Mouse (Mus musculus): ENCODE measurements at regions not wholly inside any gene's neighbourhood (a gene's known extent, or its start where the extent isn't known, plus 50 kb on each side); places are given as distances from the start of the nearest gene placed in this dataset.

GRCm38 (mm10) chr8:80315371-80315770 is 178.2 kb upstream of the Gypa start:
- peaks cover 38% of the 10 kb centered on the region for H3K4me1 ChIP-seq
- DNase-seq (ENCODE audit: extremely low spot score, low spot score): peak; percentile 55
- H3K27me3 ChIP-seq (ENCODE audit: poor library complexity, severe bottlenecking): peaks cover 65% of the 10 kb centered on the region
- H3K27ac ChIP-seq: peak overlapping the region; percentile 53; the same call in 1 of the 2 replicates
- 4% methylated on average over 13 of the region's 13 CpGs for WGBS
- no peaks in the 10 kb centered on the region for H3K36me3 ChIP-seq (replicated peaks)
- H3K4me3 ChIP-seq: peak overlapping the region; percentile 33
- H3K9me3 ChIP-seq: no peaks in the 10 kb centered on the region

GRCm38 (mm10) chr8:80314826-80315225 is 178.8 kb upstream of the Gypa start:
- WGBS: 8% methylated on average over 7 of the region's 7 CpGs
- H3K9me3 ChIP-seq: no peaks in the 10 kb centered on the region
- peaks cover 38% of the 10 kb centered on the region for H3K4me1 ChIP-seq
- H3K36me3 ChIP-seq (replicated peaks): no peaks in the 10 kb centered on the region
- peaks cover 65% of the 10 kb centered on the region for H3K27me3 ChIP-seq (ENCODE audit: poor library complexity, severe bottlenecking)
- peak; percentile 67 for DNase-seq (ENCODE audit: extremely low spot score, low spot score)
- no peak overlapping the region for H3K27ac ChIP-seq
- H3K4me3 ChIP-seq: peak overlapping the region; percentile 33

GRCm38 (mm10) chr8:80313883-80314635 is 179.5 kb upstream of the Gypa start:
- 49% methylated on average over 12 of the region's 12 CpGs for WGBS
- DNase-seq (ENCODE audit: extremely low spot score, low spot score): no peak

GRCm38 (mm10) chr8:80307761-80308160 is 185.8 kb upstream of the Gypa start:
- no peaks in the 10 kb centered on the region for H3K36me3 ChIP-seq (replicated peaks)
- no peaks in the 10 kb centered on the region for H3K4me1 ChIP-seq
- H3K27me3 ChIP-seq (ENCODE audit: poor library complexity, severe bottlenecking): peaks cover 14% of the 10 kb centered on the region
- H3K27ac ChIP-seq: no peak overlapping the region
- no peak for DNase-seq (ENCODE audit: extremely low spot score, low spot score)
- no peaks in the 10 kb centered on the region for H3K9me3 ChIP-seq
- 87% methylated on average over 4 of the region's 4 CpGs for WGBS
- no peak overlapping the region for H3K4me3 ChIP-seq

More at GRCm38 (mm10) chr8:80313883-80314635, 179.5 kb upstream of the Gypa start:
- Histone ChIP-seq H3K4me1 (peaks cover 38% of the 10 kb centered on the region), H3K4me3 (no peak overlapping the region), H3K9me3 (no peaks in the 10 kb centered on the region), H3K27me3 (ENCODE audit: poor library complexity, severe bottlenecking) (peaks cover 61% of the 10 kb centered on the region), H3K36me3 (replicated peaks) (no peaks in the 10 kb centered on the region), H3K27ac (no peak overlapping the region)

GRCm38 (mm10) chr8:80298596-80298995 is 195.0 kb upstream of the Gypa start:
- H3K27me3 ChIP-seq (ENCODE audit: poor library complexity, severe bottlenecking): no peaks in the 10 kb centered on the region
- H3K27ac ChIP-seq: no peak overlapping the region
- no peaks in the 10 kb centered on the region for H3K9me3 ChIP-seq
- H3K4me1 ChIP-seq: no peaks in the 10 kb centered on the region
- DNase-seq (ENCODE audit: extremely low spot score, low spot score): no peak
- WGBS: 83% methylated on average over 5 of the region's 5 CpGs
- no peaks in the 10 kb centered on the region for H3K36me3 ChIP-seq (replicated peaks)
- H3K4me3 ChIP-seq: no peak overlapping the region

GRCm38 (mm10) chr8:80290311-80290710 is 203.3 kb upstream of the Gypa start:
- Histone ChIP-seq H3K27ac (no peak overlapping the region), H3K4me1 (peaks cover 10% of the 10 kb centered on the region), H3K36me3 (replicated peaks) (no peaks in the 10 kb centered on the region), H3K27me3 (ENCODE audit: poor library complexity, severe bottlenecking) (no peaks in the 10 kb centered on the region), H3K9me3 (no peaks in the 10 kb centered on the region), H3K4me3 (no peak overlapping the region)
- WGBS: 69% methylated on average over 1 of the region's 1 CpGs
- no peak for DNase-seq (ENCODE audit: extremely low spot score, low spot score)

GRCm38 (mm10) chr8:80289282-80289681 is 204.3 kb upstream of the Gypa start:
- no peak for DNase-seq (ENCODE audit: extremely low spot score, low spot score)
- Histone ChIP-seq H3K4me3 (no peak overlapping the region), H3K4me1 (peaks cover 10% of the 10 kb centered on the region), H3K36me3 (replicated peaks) (no peaks in the 10 kb centered on the region), H3K27me3 (ENCODE audit: poor library complexity, severe bottlenecking) (no peaks in the 10 kb centered on the region), H3K27ac (no peak overlapping the region), H3K9me3 (no peaks in the 10 kb centered on the region)
- WGBS: 85% methylated on average over 6 of the region's 6 CpGs

- Histone ChIP-seq H3K27ac (no peak overlapping the region), H3K4me3 (no peak overlapping the region), H3K36me3 (replicated peaks) (no peaks in the 10 kb centered on the region), H3K9me3 (no peaks in the 10 kb centered on the region), H3K27me3 (ENCODE audit: poor library complexity, severe bottlenecking) (no peaks in the 10 kb centered on the region), H3K4me1 (no peaks in the 10 kb centered on the region)
- WGBS: 84% methylated on average over 7 of the region's 7 CpGs
- DNase-seq (ENCODE audit: extremely low spot score, low spot score): no peak
Measured at GRCm38 (mm10) chr8:80268910-80269460, 211.2 kb upstream of the Hhip start.

GRCm38 (mm10) chr8:80264915-80265314 is 207.1 kb upstream of the Hhip start:
- Histone ChIP-seq H3K4me3 (no peak overlapping the region), H3K27ac (no peak overlapping the region), H3K9me3 (no peaks in the 10 kb centered on the region), H3K36me3 (replicated peaks) (no peaks in the 10 kb centered on the region), H3K4me1 (peaks cover 5% of the 10 kb centered on the region; the same call in 1 of the 2 replicates), H3K27me3 (ENCODE audit: poor library complexity, severe bottlenecking) (no peaks in the 10 kb centered on the region)
- 95% methylated on average over 2 of the region's 2 CpGs for WGBS
- DNase-seq (ENCODE audit: extremely low spot score, low spot score): no peak

- Histone ChIP-seq H3K27ac (no peak overlapping the region), H3K36me3 (replicated peaks) (no peaks in the 10 kb centered on the region), H3K4me1 (peaks cover 5% of the 10 kb centered on the region; the same call in 1 of the 2 replicates), H3K4me3 (no peak overlapping the region), H3K9me3 (no peaks in the 10 kb centered on the region), H3K27me3 (ENCODE audit: poor library complexity, severe bottlenecking) (no peaks in the 10 kb centered on the region)
- 76% methylated on average over 11 of the region's 11 CpGs for WGBS
- DNase-seq (ENCODE audit: extremely low spot score, low spot score): no peak
Measured at GRCm38 (mm10) chr8:80263468-80263945, 205.7 kb upstream of the Hhip start.

GRCm38 (mm10) chr8:80262911-80263310 is 205.1 kb upstream of the Hhip start:
- DNase-seq (ENCODE audit: extremely low spot score, low spot score): no peak
- 90% methylated on average over 3 of the region's 3 CpGs for WGBS
- H3K4me3 ChIP-seq: no peak overlapping the region
- H3K36me3 ChIP-seq (replicated peaks): no peaks in the 10 kb centered on the region
- H3K4me1 ChIP-seq: peaks cover 5% of the 10 kb centered on the region; the same call in 1 of the 2 replicates
- no peaks in the 10 kb centered on the region for H3K27me3 ChIP-seq (ENCODE audit: poor library complexity, severe bottlenecking)
- H3K9me3 ChIP-seq: no peaks in the 10 kb centered on the region
- no peak overlapping the region for H3K27ac ChIP-seq

- Histone ChIP-seq H3K27me3 (ENCODE audit: poor library complexity, severe bottlenecking) (no peaks in the 10 kb centered on the region), H3K9me3 (no peaks in the 10 kb centered on the region), H3K4me3 (no peak overlapping the region), H3K27ac (no peak overlapping the region), H3K4me1 (peaks cover 23% of the 10 kb centered on the region), H3K36me3 (replicated peaks) (no peaks in the 10 kb centered on the region)
- no peak for DNase-seq (ENCODE audit: extremely low spot score, low spot score)
- WGBS: 73% methylated on average over 4 of the region's 4 CpGs
Measured at GRCm38 (mm10) chr8:80253541-80253940, 195.7 kb upstream of the Hhip start.

GRCm38 (mm10) chr8:80251595-80251994 is 193.8 kb upstream of the Hhip start:
- no peaks in the 10 kb centered on the region for H3K9me3 ChIP-seq

More at GRCm38 (mm10) chr8:80251595-80251994, 193.8 kb upstream of the Hhip start:
- no peak overlapping the region for H3K27ac ChIP-seq
- H3K27me3 ChIP-seq (ENCODE audit: poor library complexity, severe bottlenecking): no peaks in the 10 kb centered on the region
- DNase-seq (ENCODE audit: extremely low spot score, low spot score): no peak
- WGBS: 14% methylated on average over 3 of the region's 3 CpGs
- no peak overlapping the region for H3K4me3 ChIP-seq
- peaks cover 23% of the 10 kb centered on the region for H3K4me1 ChIP-seq
- H3K36me3 ChIP-seq (replicated peaks): no peaks in the 10 kb centered on the region

Data from forebrain, embryonic 10.5 days (tissue).